Mouse (Mus musculus): ENCODE results near the gene N4bp2.

DNA sequence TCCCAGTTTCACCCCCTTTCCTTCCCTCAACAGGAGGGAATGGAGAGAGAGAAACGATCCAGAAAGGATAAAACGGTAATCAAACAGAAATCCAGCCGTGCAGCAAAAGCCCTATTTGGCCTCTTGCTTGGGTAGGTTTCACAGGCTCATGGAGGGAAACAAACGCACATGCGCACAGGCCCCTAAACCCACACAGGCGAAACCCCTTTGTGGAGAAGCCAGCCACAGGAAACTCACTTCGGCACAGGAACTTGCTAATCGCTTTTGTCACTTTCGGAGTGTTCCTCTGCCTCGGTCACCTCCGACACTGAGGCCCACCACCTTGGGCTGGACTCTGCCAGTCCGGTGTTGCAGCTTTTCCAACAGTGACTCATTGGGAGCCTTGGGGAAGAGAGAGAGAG lies 100.0 kb downstream of the N4bp2 start:
- TF ChIP-seq POLR2A (IDR thresholded peaks at IDR 0.05; ENCODE audit: control insufficient read depth, extremely low read depth, insufficient read depth, low read length, poor library complexity), result peak; percentile 88
- peak; percentile 38; the same call in 1 of the 2 replicates for TF ChIP-seq CTCF (IDR thresholded peaks at IDR 0.05; ENCODE audit: borderline replicate concordance, control insufficient read depth, extremely low read depth, insufficient read depth, low read length, poor library complexity)
